Mouse (Mus musculus): ENCODE measurements around the gene Serpina1e.
A peak's percentile ranks its signal among the peaks of the same experiment; 100 is the strongest.

The Serpina1e gene

GRCm38 (mm10) chr12:103958798-103959197 is at the start of gene Serpina1e:
TSS of gene Serpina1e (minus strand) at chr12:103958975.
- no peak for DNase-seq

- DNase-seq = no peak
Measured at GRCm38 (mm10) chr12:104004689-104005088, 45.9 kb upstream of the Serpina1e start.

GRCm38 (mm10) chr12:104003238-104003612 is 44.5 kb upstream of the Serpina1e start:
- no peak for DNase-seq

DNA sequence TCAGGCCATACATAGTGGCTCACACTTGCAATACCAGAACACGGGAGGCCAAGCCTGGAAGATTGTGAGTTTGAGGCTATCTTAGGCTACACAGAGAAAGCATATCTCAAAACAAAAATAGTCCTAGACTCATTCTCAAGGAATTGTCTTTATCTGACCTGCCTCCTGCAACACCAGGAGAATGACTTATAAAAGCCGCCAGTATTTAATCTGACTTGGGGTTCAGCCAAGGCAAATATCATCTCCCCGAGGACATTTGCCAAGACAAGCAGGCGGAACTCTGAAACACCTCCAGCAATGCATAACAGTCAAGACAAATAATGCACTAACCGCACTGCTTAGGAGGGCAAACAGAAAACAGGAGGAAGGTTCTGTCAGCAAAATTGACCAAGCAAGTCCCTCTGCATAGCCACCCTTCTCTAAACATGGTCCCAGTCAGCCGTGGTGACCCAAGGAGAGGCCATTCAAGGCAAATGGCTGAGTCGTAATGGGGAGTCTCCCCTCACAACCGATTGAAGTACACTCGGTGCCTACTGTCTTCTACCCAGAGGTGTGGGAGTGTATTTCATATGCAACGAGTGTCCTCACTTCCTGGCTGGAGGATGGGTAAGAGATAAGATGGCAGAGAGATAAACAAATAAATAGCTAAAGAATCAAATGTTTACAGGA is 43.9 kb upstream of the Serpina1e start:
- no peak for DNase-seq

DNA sequence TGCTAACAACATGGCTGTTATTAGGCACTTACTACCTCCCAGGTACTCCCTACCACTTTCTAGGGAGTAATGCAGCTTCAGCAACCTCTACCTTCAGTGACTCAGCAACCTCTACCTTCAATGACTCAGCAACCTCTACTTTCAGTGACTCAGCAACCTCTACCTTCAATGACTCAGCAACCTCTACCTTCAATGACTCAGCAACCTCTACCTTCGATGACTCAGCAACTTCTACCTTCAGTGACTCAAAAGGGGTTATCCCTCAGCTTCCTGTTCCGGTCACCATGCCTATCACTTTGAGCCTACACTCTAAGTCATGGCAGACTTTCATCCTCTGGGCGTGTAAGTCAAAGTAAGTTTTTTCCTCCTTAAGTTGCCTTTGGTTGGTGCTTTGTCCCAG is 41.8 kb upstream of the Serpina1e start:
- no peak for DNase-seq

DNA sequence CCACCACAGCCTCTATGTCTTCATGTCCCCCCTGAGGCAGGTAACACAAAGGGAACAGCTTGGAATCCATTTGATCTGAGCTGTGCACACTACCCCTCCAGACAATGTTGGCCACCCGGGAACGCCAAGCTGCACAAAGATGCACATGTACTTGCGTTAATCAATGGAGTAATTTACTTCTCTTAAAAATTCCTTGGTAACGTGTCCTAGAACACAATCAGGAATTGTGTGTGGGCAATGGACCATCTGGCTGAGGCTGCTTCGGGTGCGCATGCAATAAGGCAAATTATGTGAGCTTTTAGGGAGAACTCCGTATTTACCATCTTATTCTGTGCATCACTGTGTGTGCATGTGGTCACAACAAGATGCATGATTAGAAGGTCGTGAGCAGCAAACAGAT is 40.8 kb upstream of the Serpina1e start:
- DNase-seq = peak; percentile 40

- no peak for DNase-seq
Measured at GRCm38 (mm10) chr12:103996513-103996912, 37.7 kb upstream of the Serpina1e start.

DNA sequence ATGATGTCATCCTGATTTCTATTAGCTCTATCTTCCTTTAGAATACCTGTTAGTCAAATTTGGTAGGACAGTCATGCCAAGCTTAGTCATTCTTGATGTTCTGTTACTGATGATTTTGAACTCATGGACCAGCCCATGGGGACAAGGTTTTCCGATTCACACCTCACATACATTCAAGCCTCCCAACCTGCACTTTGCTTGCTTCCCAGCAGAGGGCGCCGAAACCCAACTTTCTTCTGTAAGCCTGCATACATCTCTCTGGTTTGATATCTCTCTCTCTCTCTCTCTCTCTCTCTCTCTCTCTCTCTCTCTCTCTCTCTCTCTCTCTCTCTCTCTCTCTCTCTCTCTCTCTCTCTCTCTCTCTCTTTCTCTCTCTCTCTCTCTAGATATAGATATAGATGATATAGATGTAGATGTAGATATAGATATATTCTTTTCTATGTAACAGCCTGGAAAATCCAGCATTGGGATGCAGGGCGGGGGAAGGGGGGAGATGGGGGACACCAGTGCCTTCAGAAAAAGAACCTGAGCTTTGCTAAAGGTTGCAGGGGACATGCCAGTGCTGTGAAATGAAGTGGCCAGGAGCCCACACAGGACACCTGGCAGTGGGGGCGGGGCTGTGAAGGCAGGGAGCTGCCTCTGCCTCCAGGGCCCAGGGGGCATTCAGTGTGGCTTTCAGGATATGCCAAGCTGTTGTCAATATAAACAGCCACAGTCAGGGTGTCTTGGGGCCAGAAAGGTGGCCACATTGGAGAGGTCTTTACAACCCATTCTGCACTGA is 36.7 kb upstream of the Serpina1e start:
- DNase-seq = peak; percentile 82

DNA sequence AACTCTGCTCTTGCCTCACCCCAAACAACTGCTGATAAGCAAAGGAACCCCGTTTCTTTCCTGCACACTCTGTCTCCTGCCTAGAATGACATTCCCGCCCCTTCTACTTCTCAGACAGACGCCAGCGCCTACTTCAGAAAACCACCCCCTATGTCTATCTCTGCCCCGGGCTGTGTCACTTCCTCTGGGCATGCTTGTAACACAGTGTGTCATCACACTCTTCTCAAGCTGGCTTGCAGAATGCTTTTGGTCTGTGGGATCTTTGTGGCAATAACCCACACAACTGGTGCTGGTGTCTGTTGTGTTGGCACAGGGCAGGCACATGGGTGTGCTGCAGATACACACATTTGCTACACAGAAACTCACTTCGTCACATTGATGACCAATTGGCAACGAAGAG is 34.2 kb upstream of the Serpina1e start:
- DNase-seq = peak; percentile 65

DNA sequence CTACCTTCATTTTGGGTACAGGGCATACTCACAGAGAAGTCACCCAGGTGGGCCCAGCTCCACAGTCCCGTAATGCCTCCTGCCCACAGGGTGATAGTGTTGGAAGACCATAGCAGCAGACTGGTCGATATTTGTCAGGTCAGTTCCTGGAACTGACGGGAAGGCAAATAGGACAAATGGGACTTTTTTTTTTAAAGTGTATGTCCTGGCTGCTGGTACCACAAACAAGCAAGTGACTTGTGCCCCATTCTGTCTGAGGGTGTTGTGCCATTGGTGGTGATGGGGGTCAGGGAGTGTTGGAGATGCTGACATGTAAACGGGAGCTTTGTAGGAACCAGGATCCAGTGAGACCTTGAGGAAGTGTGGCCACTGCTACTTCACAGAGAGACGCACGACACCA is 31.1 kb upstream of the Serpina1e start, which contains the start of gene Serpina11:
Gene Serpina11 (minus strand): TSS at position 101 of the 400 bp plus-strand sequence.
- no peak for DNase-seq

GRCm38 (mm10) chr12:103989514-103989767 is 30.7 kb upstream of the Serpina1e start:
- no peak for DNase-seq

DNA sequence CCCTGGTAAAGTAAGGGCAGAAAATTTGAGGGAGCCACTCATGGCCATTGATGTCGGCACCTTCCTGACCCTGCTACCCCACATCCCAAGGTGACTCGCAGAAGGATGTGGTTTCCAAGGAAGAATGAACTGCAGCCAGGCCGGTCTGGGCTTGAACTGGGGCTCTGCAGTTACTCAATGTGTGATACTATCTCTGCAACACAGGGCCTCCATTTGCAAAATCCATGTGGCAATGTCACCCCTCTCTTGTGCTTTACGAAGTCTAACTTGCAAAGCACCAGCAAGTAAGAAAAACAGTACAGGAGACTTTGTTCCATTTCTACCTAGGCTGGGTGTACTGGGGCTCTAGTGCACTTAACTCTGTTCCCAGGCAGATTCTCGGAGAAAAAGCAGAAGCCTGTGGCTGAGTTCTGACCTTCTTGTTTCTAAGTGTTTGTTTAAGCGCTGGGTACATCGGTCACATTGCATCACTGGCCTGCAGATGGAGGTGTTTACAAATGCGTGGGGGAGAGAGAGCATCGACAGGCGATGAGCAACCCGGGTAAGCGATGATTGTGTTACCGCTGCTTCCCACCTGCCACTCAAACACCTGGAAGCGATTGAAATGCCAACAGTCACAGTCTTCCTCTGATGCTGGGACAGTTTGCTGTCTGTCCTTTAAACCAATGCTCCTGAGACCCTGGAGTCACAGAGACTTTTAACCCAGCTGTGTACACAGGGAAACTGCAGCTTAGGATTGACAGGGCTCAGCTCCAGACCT is 30.2 kb upstream of the Serpina1e start:
- no peak for DNase-seq

GRCm38 (mm10) chr12:103985868-103986267 is 27.1 kb upstream of the Serpina1e start:
- no peak for DNase-seq

GRCm38 (mm10) chr12:103984935-103985334 is 26.2 kb upstream of the Serpina1e start:
- DNase-seq = peak; percentile 49

GRCm38 (mm10) chr12:103981646-103982360 is 23.0 kb upstream of the Serpina1e start:
- no peak for DNase-seq

GRCm38 (mm10) chr12:103978294-103978693 is 19.5 kb upstream of the Serpina1e start:
- DNase-seq = no peak

DNA sequence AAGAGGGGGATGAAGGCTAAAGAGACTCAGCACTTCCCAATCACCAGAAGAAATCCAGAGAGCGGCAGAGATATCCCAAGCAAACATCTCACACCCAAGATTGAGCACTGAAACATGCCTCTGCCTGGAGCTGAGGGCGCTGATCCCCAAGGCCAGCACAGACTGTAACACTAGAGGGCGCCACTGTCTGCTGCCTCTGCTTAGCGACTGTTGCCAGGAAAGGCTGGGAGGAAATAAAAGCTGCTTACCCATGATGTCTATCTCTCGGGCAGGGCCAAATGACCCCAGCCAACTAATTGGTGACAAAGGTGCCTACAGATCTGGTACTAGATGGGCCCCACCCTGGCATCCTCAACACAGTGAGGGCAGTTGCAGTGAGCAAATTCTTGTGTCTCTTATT is 19.1 kb upstream of the Serpina1e start:
- DNase-seq = no peak

- no peak for DNase-seq
Measured at GRCm38 (mm10) chr12:103977060-103977459, 18.3 kb upstream of the Serpina1e start.

GRCm38 (mm10) chr12:103971080-103971479 is 12.3 kb upstream of the Serpina1e start:
- DNase-seq = peak; percentile 40

- DNase-seq = no peak
Measured at GRCm38 (mm10) chr12:103969577-103970116, 10.9 kb upstream of the Serpina1e start.

- no peak for DNase-seq
Measured at GRCm38 (mm10) chr12:103966761-103967160, 8.0 kb upstream of the Serpina1e start.

- no peak for DNase-seq
Measured at GRCm38 (mm10) chr12:103963288-103963687, 4.5 kb upstream of the Serpina1e start.

DNA sequence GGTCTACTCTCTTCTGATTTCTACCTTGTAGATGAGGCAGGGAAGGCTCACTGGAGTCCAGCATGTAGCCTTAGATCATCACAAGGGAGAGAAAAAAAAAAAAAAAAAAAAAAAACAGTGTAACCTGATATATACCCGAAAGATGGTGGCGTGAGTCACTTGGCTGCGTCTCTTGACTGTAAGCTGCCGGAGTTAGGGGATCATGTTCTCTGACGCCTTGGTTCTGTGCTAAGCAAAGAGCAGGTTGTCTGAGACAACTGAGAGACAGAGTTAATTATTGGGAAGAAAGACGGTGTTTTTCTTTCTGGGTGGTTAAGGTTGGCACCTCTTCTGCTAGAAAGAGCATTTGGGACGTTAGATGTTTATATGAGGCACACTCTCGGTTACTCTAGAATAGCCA is 4.1 kb upstream of the Serpina1e start:
- DNase-seq = no peak
